ENCODE assay signal across 9 mouse cellular contexts in the genomic region with DNA sequence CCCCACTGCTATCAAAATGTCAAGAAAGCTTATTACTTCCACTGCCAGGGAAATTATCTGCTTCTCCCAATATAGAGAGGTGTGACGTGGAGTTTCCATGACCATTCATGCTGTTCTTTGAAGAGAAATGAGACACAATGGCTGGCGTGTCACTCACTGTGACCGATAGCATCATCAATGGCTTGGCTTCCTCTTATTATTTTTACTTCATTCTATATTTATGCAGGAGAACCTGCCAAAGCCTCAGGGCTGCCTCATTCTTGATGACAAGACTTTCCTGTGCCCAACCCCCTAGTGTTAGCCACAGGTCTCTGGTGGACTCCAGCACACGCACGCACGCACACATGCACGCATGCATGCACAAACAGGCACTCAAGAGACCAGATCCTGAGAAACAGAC.
A peak's percentile ranks its signal among the peaks of the same experiment; 100 is the strongest.
DNase-seq lines count a peak whose midpoint lies in the region; ATAC-seq and TF ChIP-seq lines count a peak whose summit lies in the region.
"Had no signal": no experiment of that assay in that cellular context is flagged by ENCODE, and none has a peak within 500 bp of the region (broad histone marks: within the 10 kb centered on the region; RNA-seq: fewer than 3 reads in every experiment).

No protein-coding gene starts in this region.

- no peak; the same call in none of the 2 replicates for TF ChIP-seq EP300 in lung, postnatal 0 days (IDR thresholded peaks at IDR 0.05)

- H3K9me3 ChIP-seq in intestine, embryonic 15.5 days, result no peaks in the 10 kb centered on the region
- H3K9me3 ChIP-seq in lung, postnatal 0 days (ENCODE audit: low read length), result no peaks in the 10 kb centered on the region

- peak; percentile 62 to 67 for DNase-seq in B cell, adult 2 months
- DNase-seq in heart, adult 9 months (ENCODE audit: low spot score in 2 of 2), result peak; percentile 87 to 88
- DNase-seq in lung, postnatal 0 days (ENCODE audit: low spot score), result peak; percentile 69
- DNase-seq in thymus, adult 18-20 months, result no peak
- no peak for DNase-seq in yolk sac, embryonic 10.5 days (ENCODE audit: low spot score)
- DNase-seq in Muller cell, postnatal 12 days (ENCODE audit: inconsistent ontology term), result no peak
- DNase-seq in gastrocnemius, postnatal 25 days, result no peak

- H3K4me2 ChIP-seq in intestine, embryonic 15.5 days (replicated peaks), result no peak overlapping the region
- H3K4me2 ChIP-seq in lung, postnatal 0 days (replicated peaks; ENCODE audit: low read depth, low read length), result peak overlapping the region; percentile 11; the same call in 1 of the 2 replicates

- H3K36me3 ChIP-seq in intestine, embryonic 15.5 days, result no peaks in the 10 kb centered on the region
- no peaks in the 10 kb centered on the region for H3K36me3 ChIP-seq in lung, postnatal 0 days (ENCODE audit: insufficient read depth, low read length)

- no peak overlapping the region for H3K4me3 ChIP-seq in intestine, embryonic 15.5 days (replicated peaks)
- no peak overlapping the region for H3K4me3 ChIP-seq in lung, postnatal 0 days (ENCODE audit: low read depth, low read length)
- H3K4me3 ChIP-seq: erythroblast, embryonic 14.5 days had no signal

- TF ChIP-seq CTCF in lung, postnatal 0 days (IDR thresholded peaks at IDR 0.05), result peak; percentile 25

- H3K9ac ChIP-seq in intestine, embryonic 15.5 days, result no peak overlapping the region
- H3K9ac ChIP-seq in lung, postnatal 0 days (replicated peaks; ENCODE audit: low read depth), result no peak overlapping the region

- H3K27ac ChIP-seq in intestine, embryonic 15.5 days, result peak overlapping the region; percentile 90; the same call in 1 of the 2 replicates
- peak overlapping the region; percentile 39 for H3K27ac ChIP-seq in lung, postnatal 0 days (ENCODE audit: low read length)

- H3K27me3 ChIP-seq in intestine, embryonic 15.5 days (replicated peaks), result no peaks in the 10 kb centered on the region
- H3K27me3 ChIP-seq in lung, postnatal 0 days (replicated peaks; ENCODE audit: insufficient read depth, low read length), result no peaks in the 10 kb centered on the region

- WGBS in intestine, embryonic 15.5 days, result 69% methylated on average over 7 of the region's 7 CpGs
- WGBS in lung, postnatal 0 days, result 41% methylated on average over 7 of the region's 7 CpGs

- no peak for ATAC-seq in intestine, embryonic 15.5 days
- peak; percentile 58 for ATAC-seq in lung, postnatal 0 days

- H3K4me1 ChIP-seq in intestine, embryonic 15.5 days (replicated peaks), result peaks cover 24% of the 10 kb centered on the region
- H3K4me1 ChIP-seq in lung, postnatal 0 days (ENCODE audit: insufficient read depth, low read depth, low read length), result peaks cover 62% of the 10 kb centered on the region

Comparison
In these comparisons a context has a peak if more than half of its experiments do, and no peak if none do; other contexts are left out.
1. DNase-seq: peak in B cell, adult 2 months (2 of 2), heart, adult 9 months (2 of 2) and lung, postnatal 0 days (single experiment); none in thymus, adult 18-20 months (0 of 2), yolk sac, embryonic 10.5 days (single experiment), Muller cell, postnatal 12 days (single experiment) and gastrocnemius, postnatal 25 days (single experiment).